Mouse (Mus musculus) urinary bladder, postnatal 36 days (tissue): ENCODE data around the gene Sept12.

Experiments used
- DNase-seq, 2 experiments: peaks; one replicate each; pipeline ENCODE4 v3.0.0; 2022; ENCODE audit warnings: low spot score in 2 of 2, mixed read lengths in 1 of 2

Gene Sept12

GRCm38 (mm10) chr16:4976180-4976579 is 21.5 kb downstream of the Sept12 start:
- DNase-seq: no peak

GRCm38 (mm10) chr16:4974521-4974920 is 23.1 kb downstream of the Sept12 start:
- DNase-seq: no peak

GRCm38 (mm10) chr16:4971626-4972025 is 26.0 kb downstream of the Sept12 start:
- DNase-seq: no peak

- DNase-seq: no peak
These were observed 28.4 kb downstream of the Sept12 start for GRCm38 (mm10) chr16:4969055-4969843.

- DNase-seq: no peak
These were observed 29.2 kb downstream of the Sept12 start for GRCm38 (mm10) chr16:4968426-4968825.

- DNase-seq: no peak
These were observed 32.1 kb downstream of the Sept12 start for GRCm38 (mm10) chr16:4965392-4966129.

GRCm38 (mm10) chr16:4964731-4965391 is 32.8 kb downstream of the Sept12 start:
- DNase-seq: no peak

- DNase-seq: peak; percentile 95 to 98
These were observed 33.6 kb downstream of the Sept12 start, which contains the start of gene Anks3 for GRCm38 (mm10) chr16:4963797-4964709. Gene Anks3 (minus strand): TSS chr16:4964205.

GRCm38 (mm10) chr16:4963346-4963745 is 34.3 kb downstream of the Sept12 start:
- DNase-seq: no peak

GRCm38 (mm10) chr16:4960260-4960659 is 37.4 kb downstream of the Sept12 start:
- DNase-seq: no peak

GRCm38 (mm10) chr16:4957446-4957845 is 40.2 kb downstream of the Sept12 start:
- no peak for DNase-seq

- no peak for DNase-seq
These were observed 41.0 kb downstream of the Sept12 start for GRCm38 (mm10) chr16:4956609-4957008.

- DNase-seq: no peak
These were observed 50.3 kb downstream of the Sept12 start for GRCm38 (mm10) chr16:4947378-4947777.

- no peak for DNase-seq
These were observed 51.5 kb downstream of the Sept12 start for GRCm38 (mm10) chr16:4946155-4946554.

- DNase-seq: no peak
These were observed 52.2 kb downstream of the Sept12 start for GRCm38 (mm10) chr16:4945415-4945814.

- no peak for DNase-seq
These were observed 54.2 kb downstream of the Sept12 start for GRCm38 (mm10) chr16:4943431-4943830.

- no peak for DNase-seq
These were observed 54.8 kb downstream of the Sept12 start for GRCm38 (mm10) chr16:4942868-4943267.

- no peak for DNase-seq
These were observed 56.6 kb downstream of the Sept12 start for GRCm38 (mm10) chr16:4941016-4941415.

GRCm38 (mm10) chr16:4940311-4940850 is 57.3 kb downstream of the Sept12 start:
- DNase-seq: no peak

- DNase-seq: peak; percentile 37 to 41
These were observed 58.2 kb downstream of the Sept12 start for GRCm38 (mm10) chr16:4939412-4939811.

- peak; percentile 95 for DNase-seq
These were observed 58.7 kb downstream of the Sept12 start for GRCm38 (mm10) chr16:4938989-4939388.
